Mouse (Mus musculus): ENCODE measurements at regions not wholly inside any gene's neighbourhood (a gene's known extent, or its start where the extent isn't known, plus 50 kb on each side); places are given as distances from the start of the nearest gene placed in this dataset.

DNA sequence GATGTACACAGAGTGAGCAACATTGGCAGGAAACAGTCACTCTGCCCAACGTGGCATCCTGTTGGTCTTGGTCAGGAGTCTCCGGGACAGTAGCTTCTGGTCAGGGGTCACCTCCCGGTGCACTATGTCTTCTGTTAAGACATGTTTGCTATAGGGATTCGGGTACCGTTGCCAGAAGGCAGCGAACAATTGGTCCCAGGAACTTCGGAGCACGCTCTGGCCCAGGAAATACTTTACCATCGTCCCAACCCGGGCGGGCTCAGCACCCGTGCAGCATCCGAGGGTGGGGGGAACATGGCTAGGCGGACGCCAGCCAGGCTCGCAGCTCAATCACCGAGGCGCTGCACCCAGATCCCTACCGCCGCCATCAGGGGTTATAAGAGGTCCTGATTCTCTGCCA lies 80.6 kb upstream of the Adam23 start:
- H3K4me1 ChIP-seq (ENCODE audit: control insufficient read depth, insufficient read depth, low read length) = no peaks in the 10 kb centered on the region

DNA sequence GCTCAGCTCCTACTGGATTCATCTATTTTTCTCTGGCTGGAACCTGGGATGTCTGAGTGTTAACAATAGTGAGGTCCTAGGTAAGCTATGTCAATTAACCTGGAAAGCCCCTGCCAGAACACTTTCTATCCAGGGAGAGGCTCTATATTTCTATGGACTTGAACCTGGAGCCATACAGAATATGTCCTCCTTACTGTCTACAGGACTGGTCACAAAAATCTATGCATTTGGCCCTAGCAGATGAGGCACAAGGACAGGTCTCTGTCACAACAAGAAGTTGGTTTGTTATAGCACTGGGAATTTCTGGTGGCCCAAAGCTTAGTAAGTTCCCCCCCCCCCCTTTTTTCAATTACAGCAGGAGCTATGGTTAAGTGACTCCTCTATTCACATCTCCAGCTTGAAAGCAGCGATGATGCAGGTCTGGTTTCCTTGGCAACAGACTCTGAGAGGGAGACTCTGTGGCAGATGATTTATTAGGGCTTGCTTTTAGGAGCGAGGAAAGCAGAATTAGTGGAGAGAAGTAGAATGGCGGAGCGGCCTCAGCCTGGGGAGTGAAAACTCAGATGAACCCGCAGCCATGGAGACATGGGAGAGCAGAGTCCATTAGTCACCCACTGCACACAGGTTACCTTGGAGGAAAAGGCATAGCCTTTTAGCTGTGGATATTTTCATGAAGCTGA lies 77.9 kb upstream of the Adam23 start:
- ATAC-seq (ENCODE audit: low read depth) (no peak; the same call in 1 of the 2 replicates), DNase-seq (ENCODE audit: low spot score) (peak; percentile 14)
- Histone ChIP-seq H3K9me3 (ENCODE audit: control insufficient read depth, low read length) (no peaks in the 10 kb centered on the region), H3K9ac (ENCODE audit: low read depth, low read length) (no peak overlapping the region), H3K27me3 (replicated peaks; ENCODE audit: control insufficient read depth, insufficient read depth, low read length) (no peaks in the 10 kb centered on the region), H3K36me3 (ENCODE audit: control insufficient read depth, insufficient read depth, low read length) (no peaks in the 10 kb centered on the region), H3K27ac (replicated peaks; ENCODE audit: low read depth, low read length) (no peak overlapping the region), H3K4me1 (ENCODE audit: control insufficient read depth, insufficient read depth, low read length) (no peaks in the 10 kb centered on the region), H3K4me2 (ENCODE audit: low read depth, low read length) (no peak overlapping the region), H3K4me3 (ENCODE audit: low read depth, low read length) (no peak overlapping the region)
- 47% methylated on average over 5 of the region's 5 CpGs for WGBS

More for the DNA sequence above, 80.6 kb upstream of the Adam23 start:
- Histone ChIP-seq H3K4me3 (ENCODE audit: low read depth, low read length) (no peak overlapping the region), H3K4me2 (ENCODE audit: low read depth, low read length) (no peak overlapping the region), H3K9ac (ENCODE audit: low read depth, low read length) (no peak overlapping the region), H3K27ac (replicated peaks; ENCODE audit: low read depth, low read length) (no peak overlapping the region), H3K27me3 (replicated peaks; ENCODE audit: control insufficient read depth, insufficient read depth, low read length) (no peaks in the 10 kb centered on the region), H3K36me3 (ENCODE audit: control insufficient read depth, insufficient read depth, low read length) (no peaks in the 10 kb centered on the region), H3K9me3 (ENCODE audit: control insufficient read depth, low read length) (no peaks in the 10 kb centered on the region)
- DNase-seq (ENCODE audit: low spot score) (no peak), ATAC-seq (ENCODE audit: low read depth) (no peak)
- 96% methylated on average over 19 of the region's 20 CpGs for WGBS

DNA sequence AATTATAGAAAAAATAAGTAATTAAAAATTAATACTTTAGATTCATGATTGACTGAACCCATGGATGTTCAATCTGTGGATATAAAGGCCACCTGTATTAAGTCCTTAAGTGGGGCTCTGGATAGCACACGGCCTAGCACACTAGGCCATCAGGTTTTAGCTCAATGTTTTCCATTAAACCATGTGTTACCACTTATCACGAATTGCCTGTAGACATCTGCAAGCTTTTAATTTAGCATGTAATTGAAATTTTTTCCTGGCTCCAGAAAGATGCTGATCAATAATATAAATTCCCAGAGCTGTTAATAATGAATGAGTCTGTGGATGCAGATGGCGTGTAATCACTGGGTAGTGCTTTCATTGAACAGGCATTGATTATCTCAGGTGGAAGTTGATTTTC lies 76.8 kb upstream of the Adam23 start:
- Histone ChIP-seq H3K9ac (ENCODE audit: low read depth, low read length) (no peak overlapping the region), H3K9me3 (ENCODE audit: control insufficient read depth, low read length) (no peaks in the 10 kb centered on the region), H3K27me3 (replicated peaks; ENCODE audit: control insufficient read depth, insufficient read depth, low read length) (no peaks in the 10 kb centered on the region), H3K27ac (replicated peaks; ENCODE audit: low read depth, low read length) (no peak overlapping the region), H3K4me1 (ENCODE audit: control insufficient read depth, insufficient read depth, low read length) (no peaks in the 10 kb centered on the region), H3K4me2 (ENCODE audit: low read depth, low read length) (no peak overlapping the region), H3K4me3 (ENCODE audit: low read depth, low read length) (no peak overlapping the region), H3K36me3 (ENCODE audit: control insufficient read depth, insufficient read depth, low read length) (no peaks in the 10 kb centered on the region)
- DNase-seq (ENCODE audit: low spot score) (no peak), ATAC-seq (ENCODE audit: low read depth) (no peak)
- 43% methylated on average over 3 of the region's 3 CpGs for WGBS

DNA sequence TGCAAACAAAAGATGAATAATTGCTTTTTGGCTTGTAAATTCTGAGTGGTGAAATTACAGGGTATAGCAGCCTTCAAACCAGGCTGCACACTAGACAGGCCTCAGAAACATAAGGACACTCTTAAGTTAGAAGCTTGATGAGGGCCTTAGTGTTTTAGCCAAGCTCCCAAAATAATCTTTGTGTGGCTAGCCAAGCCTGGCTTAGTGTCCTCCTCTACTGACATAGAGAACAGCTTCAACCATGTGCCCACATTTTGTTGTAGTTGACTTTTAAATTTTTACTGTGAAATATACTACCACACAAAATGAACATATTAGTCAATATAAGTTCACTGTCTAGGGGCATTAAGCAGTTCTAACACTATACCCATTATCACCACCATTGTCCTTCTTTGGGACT lies 76.1 kb upstream of the Adam23 start:
- Histone ChIP-seq H3K4me1 (ENCODE audit: control insufficient read depth, insufficient read depth, low read length) (no peaks in the 10 kb centered on the region), H3K27me3 (replicated peaks; ENCODE audit: control insufficient read depth, insufficient read depth, low read length) (no peaks in the 10 kb centered on the region), H3K27ac (replicated peaks; ENCODE audit: low read depth, low read length) (no peak overlapping the region), H3K9ac (ENCODE audit: low read depth, low read length) (no peak overlapping the region), H3K4me3 (ENCODE audit: low read depth, low read length) (no peak overlapping the region), H3K4me2 (ENCODE audit: low read depth, low read length) (no peak overlapping the region), H3K9me3 (ENCODE audit: control insufficient read depth, low read length) (no peaks in the 10 kb centered on the region), H3K36me3 (ENCODE audit: control insufficient read depth, insufficient read depth, low read length) (no peaks in the 10 kb centered on the region)
- DNase-seq (ENCODE audit: low spot score) (no peak), ATAC-seq (ENCODE audit: low read depth) (no peak)

GRCm38 (mm10) chr1:63383110-63383509 lies 62.6 kb upstream of the Adam23 start:
- Histone ChIP-seq H3K4me1 (ENCODE audit: control insufficient read depth, insufficient read depth, low read length) (no peaks in the 10 kb centered on the region), H3K4me3 (ENCODE audit: low read depth, low read length) (no peak overlapping the region), H3K4me2 (ENCODE audit: low read depth, low read length) (no peak overlapping the region), H3K27ac (replicated peaks; ENCODE audit: low read depth, low read length) (no peak overlapping the region), H3K9ac (ENCODE audit: low read depth, low read length) (no peak overlapping the region), H3K36me3 (ENCODE audit: control insufficient read depth, insufficient read depth, low read length) (no peaks in the 10 kb centered on the region), H3K9me3 (ENCODE audit: control insufficient read depth, low read length) (no peaks in the 10 kb centered on the region), H3K27me3 (replicated peaks; ENCODE audit: control insufficient read depth, insufficient read depth, low read length) (no peaks in the 10 kb centered on the region)
- WGBS = 83% methylated on average over 3 of the region's 3 CpGs
- DNase-seq (ENCODE audit: low spot score) (no peak), ATAC-seq (ENCODE audit: low read depth) (no peak)

DNA sequence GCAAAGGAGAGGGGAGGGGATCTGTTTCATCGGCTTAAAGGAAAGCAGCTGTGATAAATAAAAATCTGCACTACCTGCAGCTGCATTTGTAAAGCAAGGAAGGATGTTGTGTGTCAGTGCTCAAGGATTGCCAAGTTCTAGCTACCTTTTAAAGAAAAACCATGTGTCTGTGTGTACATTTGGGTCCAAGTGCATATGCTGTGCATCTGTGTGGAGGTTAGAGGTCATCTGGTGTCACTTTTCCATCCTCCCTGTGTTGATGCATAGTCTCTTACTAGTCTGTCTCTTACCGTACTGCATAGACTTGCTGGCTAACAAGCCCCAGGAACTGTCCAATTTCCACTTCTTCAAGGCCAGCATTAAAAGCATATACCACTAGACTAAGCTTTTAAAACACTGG lies 60.6 kb upstream of the Adam23 start:
- Histone ChIP-seq H3K27me3 (replicated peaks; ENCODE audit: control insufficient read depth, insufficient read depth, low read length) (no peaks in the 10 kb centered on the region), H3K4me1 (ENCODE audit: control insufficient read depth, insufficient read depth, low read length) (no peaks in the 10 kb centered on the region), H3K4me2 (ENCODE audit: low read depth, low read length) (no peak overlapping the region), H3K27ac (replicated peaks; ENCODE audit: low read depth, low read length) (no peak overlapping the region), H3K36me3 (ENCODE audit: control insufficient read depth, insufficient read depth, low read length) (no peaks in the 10 kb centered on the region), H3K4me3 (ENCODE audit: low read depth, low read length) (no peak overlapping the region), H3K9ac (ENCODE audit: low read depth, low read length) (no peak overlapping the region), H3K9me3 (ENCODE audit: control insufficient read depth, low read length) (no peaks in the 10 kb centered on the region)
- DNase-seq (ENCODE audit: low spot score) (no peak), ATAC-seq (ENCODE audit: low read depth) (no peak)
- 11% methylated on average over 2 of the region's 2 CpGs for WGBS

GRCm38 (mm10) chr1:63395427-63395826 lies 50.3 kb upstream of the Adam23 start:
- Histone ChIP-seq H3K4me2 (ENCODE audit: low read depth, low read length) (no peak overlapping the region), H3K4me1 (ENCODE audit: control insufficient read depth, insufficient read depth, low read length) (no peaks in the 10 kb centered on the region), H3K9me3 (ENCODE audit: control insufficient read depth, low read length) (no peaks in the 10 kb centered on the region), H3K4me3 (ENCODE audit: low read depth, low read length) (no peak overlapping the region), H3K27me3 (replicated peaks; ENCODE audit: control insufficient read depth, insufficient read depth, low read length) (no peaks in the 10 kb centered on the region), H3K36me3 (ENCODE audit: control insufficient read depth, insufficient read depth, low read length) (no peaks in the 10 kb centered on the region), H3K27ac (replicated peaks; ENCODE audit: low read depth, low read length) (no peak overlapping the region), H3K9ac (ENCODE audit: low read depth, low read length) (no peak overlapping the region)
- ATAC-seq (ENCODE audit: low read depth) = peak; percentile 88; the same call in 1 of the 2 replicates
- 71% methylated on average over 3 of the region's 3 CpGs for WGBS
- peak; percentile 85 for DNase-seq (ENCODE audit: low spot score)
